Mouse (Mus musculus): ENCODE results near the gene Prdm1. TPM values are rescaled to one million over a fixed set of nuclear protein-coding genes. Genes with fewer than 3 reads are reported as not detected.

The Prdm1 gene
- polyA plus RNA-seq, 1 experiment from 2014 or later: 8.7 TPM

GRCm38 (mm10) chr10:44526751-44527591, 1.3 kb downstream of the Prdm1 start:
- peaks cover 31% of the 10 kb centered on the region for H3K27me3 ChIP-seq
- H3K27ac ChIP-seq (replicated peaks): 0 out of 2 replicates have a peak overlapping the region, but pooled peaks have one; percentile 39
- 0 out of 2 replicates have a peak, but pooled peaks have one; percentile 21 for ATAC-seq (ENCODE audit: insufficient number of reproducible peaks, low FRiP score, low TSS enrichment, low read depth)
- H3K4me2 ChIP-seq (replicated peaks): peak overlapping the region; percentile 54
- 2% methylated on average over 31 of the region's 31 CpGs for WGBS
- H3K4me1 ChIP-seq: peaks cover 23% of the 10 kb centered on the region
- no peaks in the 10 kb centered on the region for H3K9me3 ChIP-seq (replicated peaks)
- H3K36me3 ChIP-seq: no peaks in the 10 kb centered on the region
- peak overlapping the region; percentile 34 for H3K4me3 ChIP-seq (replicated peaks)
- H3K9ac ChIP-seq: peak overlapping the region; percentile 5; the same call in 1 of the 2 replicates

GRCm38 (mm10) chr10:44520189-44520588, 8.1 kb downstream of the Prdm1 start:
- Histone ChIP-seq H3K27me3 (peaks cover 3% of the 10 kb centered on the region), H3K4me2 (replicated peaks) (no peak overlapping the region), H3K4me1 (no peaks in the 10 kb centered on the region), H3K9ac (no peak overlapping the region), H3K4me3 (replicated peaks) (no peak overlapping the region), H3K27ac (replicated peaks) (no peak overlapping the region), H3K9me3 (replicated peaks) (no peaks in the 10 kb centered on the region), H3K36me3 (no peaks in the 10 kb centered on the region)
- no peak for ATAC-seq (ENCODE audit: insufficient number of reproducible peaks, low FRiP score, low TSS enrichment, low read depth)
- 32% methylated on average over 6 of the region's 6 CpGs for WGBS

- 78% methylated on average over 7 of the region's 7 CpGs for WGBS
- ATAC-seq (ENCODE audit: insufficient number of reproducible peaks, low FRiP score, low TSS enrichment, low read depth): no peak
- Histone ChIP-seq H3K4me3 (replicated peaks) (no peak overlapping the region), H3K4me2 (replicated peaks) (no peak overlapping the region), H3K4me1 (no peaks in the 10 kb centered on the region), H3K9me3 (replicated peaks) (no peaks in the 10 kb centered on the region), H3K27ac (replicated peaks) (no peak overlapping the region), H3K27me3 (no peaks in the 10 kb centered on the region), H3K36me3 (no peaks in the 10 kb centered on the region), H3K9ac (no peak overlapping the region)
These were observed 9.7 kb downstream of the Prdm1 start for GRCm38 (mm10) chr10:44518631-44519030.

- Histone ChIP-seq H3K9ac (no peak overlapping the region), H3K27me3 (no peaks in the 10 kb centered on the region), H3K4me3 (replicated peaks) (no peak overlapping the region), H3K36me3 (no peaks in the 10 kb centered on the region), H3K27ac (replicated peaks) (no peak overlapping the region), H3K4me2 (replicated peaks) (no peak overlapping the region), H3K9me3 (replicated peaks) (no peaks in the 10 kb centered on the region), H3K4me1 (no peaks in the 10 kb centered on the region)
- 77% methylated on average over 5 of the region's 5 CpGs for WGBS
- ATAC-seq (ENCODE audit: insufficient number of reproducible peaks, low FRiP score, low TSS enrichment, low read depth): no peak
These were observed 15.2 kb downstream of the Prdm1 start for GRCm38 (mm10) chr10:44513108-44513507.

GRCm38 (mm10) chr10:44511029-44511428, 17.3 kb downstream of the Prdm1 start:
- no peak overlapping the region for H3K4me3 ChIP-seq (replicated peaks)
- no peak overlapping the region for H3K9ac ChIP-seq
- no peak overlapping the region for H3K27ac ChIP-seq (replicated peaks)
- no peaks in the 10 kb centered on the region for H3K9me3 ChIP-seq (replicated peaks)
- H3K4me1 ChIP-seq: no peaks in the 10 kb centered on the region
- no peak for ATAC-seq (ENCODE audit: insufficient number of reproducible peaks, low FRiP score, low TSS enrichment, low read depth)
- WGBS: 62% methylated on average over 3 of the region's 3 CpGs
- H3K36me3 ChIP-seq: no peaks in the 10 kb centered on the region
- no peaks in the 10 kb centered on the region for H3K27me3 ChIP-seq
- no peak overlapping the region for H3K4me2 ChIP-seq (replicated peaks)

GRCm38 (mm10) chr10:44508649-44509048, 19.7 kb downstream of the Prdm1 start:
- ATAC-seq (ENCODE audit: insufficient number of reproducible peaks, low FRiP score, low TSS enrichment, low read depth): no peak
- WGBS: 86% methylated on average over 7 of the region's 7 CpGs
- no peak overlapping the region for H3K27ac ChIP-seq (replicated peaks)
- no peaks in the 10 kb centered on the region for H3K4me1 ChIP-seq
- no peaks in the 10 kb centered on the region for H3K9me3 ChIP-seq (replicated peaks)
- H3K4me3 ChIP-seq (replicated peaks): no peak overlapping the region
- no peak overlapping the region for H3K4me2 ChIP-seq (replicated peaks)
- H3K27me3 ChIP-seq: no peaks in the 10 kb centered on the region
- H3K36me3 ChIP-seq: no peaks in the 10 kb centered on the region
- no peak overlapping the region for H3K9ac ChIP-seq

- Histone ChIP-seq H3K4me1 (no peaks in the 10 kb centered on the region), H3K9ac (no peak overlapping the region), H3K27ac (replicated peaks) (no peak overlapping the region), H3K4me3 (replicated peaks) (no peak overlapping the region), H3K4me2 (replicated peaks) (no peak overlapping the region), H3K36me3 (no peaks in the 10 kb centered on the region), H3K9me3 (replicated peaks) (no peaks in the 10 kb centered on the region), H3K27me3 (no peaks in the 10 kb centered on the region)
- 48% methylated on average over 2 of the region's 2 CpGs for WGBS
- no peak for ATAC-seq (ENCODE audit: insufficient number of reproducible peaks, low FRiP score, low TSS enrichment, low read depth)
These were observed 20.3 kb downstream of the Prdm1 start for GRCm38 (mm10) chr10:44507984-44508383.

- ATAC-seq (ENCODE audit: insufficient number of reproducible peaks, low FRiP score, low TSS enrichment, low read depth): no peak
- Histone ChIP-seq H3K27ac (replicated peaks) (no peak overlapping the region), H3K27me3 (no peaks in the 10 kb centered on the region), H3K4me2 (replicated peaks) (no peak overlapping the region), H3K9me3 (replicated peaks) (no peaks in the 10 kb centered on the region), H3K4me3 (replicated peaks) (no peak overlapping the region), H3K36me3 (no peaks in the 10 kb centered on the region), H3K4me1 (no peaks in the 10 kb centered on the region), H3K9ac (no peak overlapping the region)
- 76% methylated on average over 13 of the region's 13 CpGs for WGBS
These were observed 25.4 kb downstream of the Prdm1 start for GRCm38 (mm10) chr10:44502891-44503290.

GRCm38 (mm10) chr10:44499897-44500519, 28.3 kb downstream of the Prdm1 start:
- no peak for ATAC-seq (ENCODE audit: insufficient number of reproducible peaks, low FRiP score, low TSS enrichment, low read depth)
- Histone ChIP-seq H3K36me3 (no peaks in the 10 kb centered on the region), H3K27ac (replicated peaks) (no peak overlapping the region), H3K9ac (no peak overlapping the region), H3K4me1 (no peaks in the 10 kb centered on the region), H3K27me3 (no peaks in the 10 kb centered on the region), H3K4me2 (replicated peaks) (no peak overlapping the region), H3K4me3 (replicated peaks) (no peak overlapping the region), H3K9me3 (replicated peaks) (no peaks in the 10 kb centered on the region)
- WGBS: 85% methylated on average over 15 of the region's 15 CpGs

- H3K27ac ChIP-seq (replicated peaks): no peak overlapping the region
- ATAC-seq (ENCODE audit: insufficient number of reproducible peaks, low FRiP score, low TSS enrichment, low read depth): no peak
- no peak overlapping the region for H3K4me3 ChIP-seq (replicated peaks)
- no peaks in the 10 kb centered on the region; the same call in 1 of the 2 replicates for H3K27me3 ChIP-seq
- H3K4me2 ChIP-seq (replicated peaks): no peak overlapping the region
- H3K9me3 ChIP-seq (replicated peaks): no peaks in the 10 kb centered on the region
- 73% methylated on average over 15 of the region's 15 CpGs for WGBS
- no peaks in the 10 kb centered on the region for H3K36me3 ChIP-seq
- H3K4me1 ChIP-seq: no peaks in the 10 kb centered on the region
- H3K9ac ChIP-seq: no peak overlapping the region
These were observed 34.3 kb downstream of the Prdm1 start for GRCm38 (mm10) chr10:44493818-44494492.

- WGBS: 72% methylated on average over 8 of the region's 8 CpGs
- H3K27ac ChIP-seq (replicated peaks): no peak overlapping the region
- no peaks in the 10 kb centered on the region for H3K4me1 ChIP-seq
- H3K9me3 ChIP-seq (replicated peaks): no peaks in the 10 kb centered on the region
- no peak overlapping the region for H3K4me3 ChIP-seq (replicated peaks)
- no peak overlapping the region for H3K4me2 ChIP-seq (replicated peaks)
- H3K9ac ChIP-seq: no peak overlapping the region
- H3K36me3 ChIP-seq: no peaks in the 10 kb centered on the region
- H3K27me3 ChIP-seq: no peaks in the 10 kb centered on the region; the same call in 1 of the 2 replicates
- ATAC-seq (ENCODE audit: insufficient number of reproducible peaks, low FRiP score, low TSS enrichment, low read depth): no peak
These were observed 35.3 kb downstream of the Prdm1 start for GRCm38 (mm10) chr10:44492815-44493525.
